Mouse (Mus musculus) liver, embryonic 14.5 days (tissue): ENCODE data around the gene Zpbp. TPM values are rescaled to one million over a fixed set of nuclear protein-coding genes. Genes with fewer than 3 reads are reported as not detected.

ENCODE experiments used
- ATAC-seq: fragments of 200-750 bp; cut with Nextera tagmentation; 2 replicates; pipeline ENCODE4 v1.8.0; 2017; ENCODE audit warnings: moderate number of reproducible peaks, mild to moderate bottlenecking, moderate library complexity; ENCODE audit not compliant: insufficient read depth
- DNase-seq, 3 experiments: peaks; one replicate each; pipeline ENCODE4 v3.0.0-alpha.2; 2012 to 2013; ENCODE audit warnings: low read depth in 3 of 3, low spot score in 3 of 3
- H3K27ac ChIP-seq: fragments of 300-500 bp; sonication (generic); 2 replicates; pipeline ENCODE4 v1.5.1; 2014; ENCODE audit warnings: moderate library complexity, mild to moderate bottlenecking, control low read depth, inconsistent platforms
- H3K27me3 ChIP-seq: fragments of 300-500 bp; sonication (generic); 2 replicates; pipeline ENCODE4 v1.6.1; 2014; ENCODE audit warnings: mild to moderate bottlenecking, low read length, moderate library complexity; ENCODE audit not compliant: control insufficient read depth, insufficient read depth
- H3K36me3 ChIP-seq: fragments of 300-500 bp; sonication (generic); replicated peaks from 2 replicates; pipeline ENCODE4 v1.6.1; 2014; ENCODE audit warnings: low read depth; ENCODE audit not compliant: control insufficient read depth, insufficient read depth
- H3K4me1 ChIP-seq, 2 experiments: fragments of 200-500 bp in 1 of 2; fragments of 300-500 bp in 1 of 2; sonication (generic) in 1 of 2; replicated peaks; 2 replicates each; pipeline ENCODE4 v1.6.1; 2012 to 2014; ENCODE audit warnings: antibody characterized with exemption in 1 of 2, inconsistent platforms in 1 of 2, low read length in 1 of 2; ENCODE audit not compliant: control insufficient read depth in 2 of 2, insufficient read depth in 2 of 2
- H3K4me2 ChIP-seq: fragments of 300-500 bp; sonication (generic); 2 replicates; pipeline ENCODE4 v1.6.1; 2014; ENCODE audit warnings: low read depth, mild to moderate bottlenecking, control low read depth, moderate library complexity
- H3K4me3 ChIP-seq, 2 experiments: fragments of 200-500 bp in 1 of 2; fragments of 300-500 bp in 1 of 2; sonication (generic) in 1 of 2; 2 replicates each; pipeline ENCODE4 v1.5.1; 2012 to 2014; ENCODE audit warnings: low read depth in 2 of 2, low read length in 2 of 2, mild to moderate bottlenecking in 2 of 2, control low read depth in 1 of 2, inconsistent platforms in 1 of 2, moderate library complexity in 1 of 2; ENCODE audit not compliant: insufficient read depth in 1 of 2
- H3K9ac ChIP-seq: fragments of 300-500 bp; sonication (generic); replicated peaks from 2 replicates; pipeline ENCODE4 v1.6.1; 2014; ENCODE audit warnings: mild to moderate bottlenecking, control low read depth, moderate library complexity
- H3K9me3 ChIP-seq: fragments of 300-500 bp; sonication (generic); 2 replicates; pipeline ENCODE4 v1.6.1; 2016; ENCODE audit warnings: low read length, mixed read lengths; ENCODE audit not compliant: control insufficient read depth
- CTCF ChIP-seq: IDR thresholded peaks from 2 replicates; pipeline ENCODE4 v1.5.1; 2016; ENCODE audit warnings: antibody characterized with exemption, low read depth, control low read depth
- EP300 ChIP-seq: IDR thresholded peaks from 2 replicates; pipeline ENCODE4 v1.6.1; 2016; ENCODE audit warnings: antibody characterized with exemption, low read depth
- WGBS: fragments of 180-500 bp; shearing (Covaris S2); extraction: QIAGEN DNeasy Blood & Tissue Kit; methylation state at CpG from one replicate; pipeline ENCODE4 v1.1.7; 2014; ENCODE audit not compliant: insufficient replicate concordance; 5-methylcytosine and 5-hydroxymethylcytosine counted together
- polyA plus RNA-seq, 2 experiments: library from polyadenylated mRNA; depleted of rRNA in 1 of 2; stranded (reverse) in 1 of 2; unstranded in 1 of 2; fragments of >200 nt; fragmentation: Nextera tagmentation in 1 of 2; extraction: Ambion mirVana in 1 of 2; gene quantifications; 2 replicates each; pipeline versions ENCODE4 v1.2.1 to v1.2.3; 2012 to 2014

The Zpbp gene
- polyA plus RNA-seq, 2 experiments, result 0.04 to 0.22 TPM

- TF ChIP-seq EP300, result no peak
- TF ChIP-seq CTCF, result no peak
- H3K4me2 ChIP-seq, result no peak overlapping the region
- no peaks in the 10 kb centered on the region for H3K9me3 ChIP-seq
- H3K27me3 ChIP-seq, result no peaks in the 10 kb centered on the region
- H3K9ac ChIP-seq, result no peak overlapping the region
- no peak overlapping the region for H3K4me3 ChIP-seq
- no peak overlapping the region for H3K27ac ChIP-seq
- ATAC-seq (no peak), DNase-seq (no peak)
- WGBS, result 50% methylated on average over 1 of the region's 1 CpGs
- no peaks in the 10 kb centered on the region for H3K36me3 ChIP-seq
- H3K4me1 ChIP-seq, result no peaks in the 10 kb centered on the region
These were observed 204.9 kb downstream of the Zpbp start for GRCm38 (mm10) chr11:11257348-11257747.

GRCm38 (mm10) chr11:11242694-11243377 is 219.4 kb downstream of the Zpbp start:
- H3K27ac ChIP-seq, result no peak overlapping the region
- H3K4me1 ChIP-seq, result no peaks in the 10 kb centered on the region
- H3K36me3 ChIP-seq, result no peaks in the 10 kb centered on the region
- no peak overlapping the region for H3K4me3 ChIP-seq
- no peak for TF ChIP-seq EP300
- no peak for TF ChIP-seq CTCF
- H3K9ac ChIP-seq, result no peak overlapping the region
- no peaks in the 10 kb centered on the region for H3K27me3 ChIP-seq
- no peak overlapping the region for H3K4me2 ChIP-seq
- no peaks in the 10 kb centered on the region for H3K9me3 ChIP-seq
- DNase-seq (no peak), ATAC-seq (no peak)
- 36% methylated on average over 6 of the region's 6 CpGs for WGBS

GRCm38 (mm10) chr11:11239346-11239745 is 222.9 kb downstream of the Zpbp start:
- ATAC-seq (no peak), DNase-seq (peak in 1 of 3 experiments; percentile 3)
- no peaks in the 10 kb centered on the region for H3K9me3 ChIP-seq
- H3K27me3 ChIP-seq, result no peaks in the 10 kb centered on the region
- H3K4me3 ChIP-seq, result no peak overlapping the region
- H3K9ac ChIP-seq, result no peak overlapping the region
- 46% methylated on average over 1 of the region's 1 CpGs for WGBS
- H3K4me1 ChIP-seq, result no peaks in the 10 kb centered on the region
- H3K4me2 ChIP-seq, result no peak overlapping the region
- peak; percentile 65 for TF ChIP-seq CTCF
- TF ChIP-seq EP300, result no peak
- no peak overlapping the region for H3K27ac ChIP-seq
- H3K36me3 ChIP-seq, result no peaks in the 10 kb centered on the region

Other genes starting within 250 kb of the Zpbp start
- gene Spata48, start 314 bp downstream of the Zpbp start, polyA plus RNA-seq (2012; rRNA removed), result 0.20 and 2.1 TPM in 2 replicates
- gene Spata48, start 314 bp downstream of the Zpbp start, polyA plus RNA-seq (2014; fragmentation: Nextera tagmentation; extraction: Ambion mirVana), result 0.41 TPM in 1 of 2 replicates, not detected in the other
- not detected in 2 replicates for gene 4930512M02Rik, start 165.4 kb upstream of the Zpbp start, polyA plus RNA-seq (2012; rRNA removed)
- not detected in 2 replicates for gene 4930512M02Rik, start 165.4 kb upstream of the Zpbp start, polyA plus RNA-seq (2014; fragmentation: Nextera tagmentation; extraction: Ambion mirVana)
- 63.3 and 65.4 TPM in 2 replicates for gene Ikzf1, start 222.6 kb upstream of the Zpbp start, polyA plus RNA-seq (2012; rRNA removed)
- 46.6 and 60.5 TPM in 2 replicates for gene Ikzf1, start 222.6 kb upstream of the Zpbp start, polyA plus RNA-seq (2014; fragmentation: Nextera tagmentation; extraction: Ambion mirVana)